Mouse (Mus musculus) stomach, postnatal 0 days (tissue): ENCODE results near the gene Scn5a. TPM values are rescaled to one million over a fixed set of nuclear protein-coding genes. Genes with fewer than 3 reads are reported as not detected.

Experiments used
- ATAC-seq: fragments of 200-750 bp; cut with Nextera tagmentation; 2 replicates; pipeline ENCODE4 v1.8.0; 2017; ENCODE audit not compliant: low FRiP score, low TSS enrichment
- DNase-seq: peaks from one replicate; pipeline ENCODE4 v3.0.0-alpha.2; 2016; ENCODE audit warnings: low spot score
- H3K27ac ChIP-seq: fragments of 300-500 bp; sonication (generic); replicated peaks from 2 replicates; pipeline ENCODE4 v1.5.1; 2014; ENCODE audit warnings: mild to moderate bottlenecking, control low read depth
- H3K27me3 ChIP-seq: fragments of 300-500 bp; sonication (generic); 2 replicates; pipeline ENCODE4 v1.6.1; 2014; ENCODE audit warnings: low read length; ENCODE audit not compliant: control insufficient read depth, insufficient read depth
- H3K36me3 ChIP-seq: fragments of 300-500 bp; sonication (generic); 2 replicates; pipeline ENCODE4 v1.6.1; 2014; ENCODE audit warnings: low read length, mixed read lengths; ENCODE audit not compliant: control insufficient read depth, insufficient read depth
- H3K4me1 ChIP-seq: fragments of 300-500 bp; sonication (generic); replicated peaks from 2 replicates; pipeline ENCODE4 v1.6.1; 2014; ENCODE audit warnings: antibody characterized with exemption; ENCODE audit not compliant: control insufficient read depth, insufficient read depth
- H3K4me2 ChIP-seq: fragments of 300-500 bp; sonication (generic); replicated peaks from 2 replicates; pipeline ENCODE4 v1.6.1; 2014; ENCODE audit warnings: low read depth, mild to moderate bottlenecking, control low read depth, moderate library complexity
- H3K4me3 ChIP-seq: fragments of 300-500 bp; sonication (generic); 2 replicates; pipeline ENCODE4 v1.5.1; 2014; ENCODE audit warnings: low read depth, low read length, control low read depth
- H3K9ac ChIP-seq: fragments of 300-500 bp; sonication (generic); 2 replicates; pipeline ENCODE4 v1.6.1; 2014; ENCODE audit warnings: mild to moderate bottlenecking, low read length, control low read depth, mixed read lengths
- H3K9me3 ChIP-seq: fragments of 300-500 bp; sonication (generic); 2 replicates; pipeline ENCODE4 v1.6.1; 2016; ENCODE audit warnings: low read length; ENCODE audit not compliant: control insufficient read depth
- CTCF ChIP-seq: IDR thresholded peaks from 2 replicates; pipeline ENCODE4 v1.5.1; 2016; ENCODE audit warnings: antibody characterized with exemption, low read depth, mild to moderate bottlenecking, moderate library complexity
- EP300 ChIP-seq: optimal IDR thresholded peaks from 2 replicates; pipeline ENCODE3; 2016; ENCODE audit warnings: antibody characterized with exemption
- WGBS: fragments of 180-500 bp; shearing (Covaris S2); extraction: QIAGEN DNeasy Blood & Tissue Kit; methylation state at CpG from one replicate; pipeline ENCODE4 v1.1.7; 2014; 5-methylcytosine and 5-hydroxymethylcytosine counted together
- polyA plus RNA-seq: library from polyadenylated mRNA; unstranded; fragments of >200 nt; fragmentation: Nextera tagmentation; extraction: Ambion mirVana; gene quantifications from 2 replicates; pipeline ENCODE4 v1.2.1, GENCODE M21; 2015

Gene Scn5a
- polyA plus RNA-seq, 1 experiment from 2014 or later, result 0.18 TPM

DNA sequence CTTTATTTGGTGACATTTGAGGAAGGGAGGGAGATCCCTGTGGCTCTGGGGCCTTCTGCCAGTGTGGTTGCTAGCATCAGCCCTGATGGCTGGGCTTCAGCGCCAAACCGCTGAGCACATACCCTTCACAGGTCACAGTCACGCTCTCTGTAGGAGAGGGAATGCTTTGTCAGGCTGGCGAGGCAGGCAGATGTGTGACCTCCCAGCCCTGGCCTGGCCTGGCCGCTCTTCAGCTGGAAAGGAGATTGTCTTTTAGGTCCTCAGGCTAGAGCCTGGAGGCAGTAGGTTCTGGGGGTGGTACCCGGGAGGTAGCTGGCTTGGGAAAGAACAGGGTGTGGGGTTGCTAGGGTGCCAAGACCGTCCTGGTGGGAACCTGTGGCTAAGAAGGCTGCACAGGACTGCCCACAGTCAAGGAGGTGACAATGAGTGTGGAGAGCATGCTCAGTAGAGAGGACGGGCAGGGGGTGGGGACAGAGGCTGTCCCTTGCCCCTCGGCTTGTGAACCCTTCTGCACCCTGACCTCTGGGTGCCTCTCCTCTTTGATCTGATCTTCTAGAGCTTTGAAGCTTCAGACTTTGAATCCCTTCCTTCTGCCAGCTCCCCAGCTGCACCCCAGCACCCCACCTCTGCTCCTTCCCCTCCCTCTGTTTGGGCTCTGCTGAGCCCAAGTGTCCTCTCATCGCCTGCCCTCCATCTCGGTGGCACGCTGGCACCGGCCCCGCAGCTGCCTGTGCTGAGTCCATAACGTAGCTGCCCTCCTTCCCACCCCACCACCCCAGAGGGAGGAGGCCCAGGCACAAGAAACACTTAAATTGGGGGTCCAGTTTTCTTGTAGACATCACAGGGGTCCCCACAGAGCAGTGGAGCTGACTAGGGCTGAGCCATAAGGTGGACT is 103.9 kb downstream of the Scn5a start:
- H3K27me3 ChIP-seq, result no peaks in the 10 kb centered on the region
- H3K36me3 ChIP-seq, result no peaks in the 10 kb centered on the region
- H3K4me3 ChIP-seq, result no peak overlapping the region
- WGBS, result 59% methylated on average over 15 of the region's 15 CpGs
- no peak for DNase-seq
- H3K4me1 ChIP-seq, result no peaks in the 10 kb centered on the region
- no peak overlapping the region for H3K27ac ChIP-seq
- no peak overlapping the region for H3K4me2 ChIP-seq
- TF ChIP-seq CTCF (no peak), EP300 (no peak)
- ATAC-seq, result no peak
- no peaks in the 10 kb centered on the region for H3K9me3 ChIP-seq
- no peak overlapping the region for H3K9ac ChIP-seq

DNA sequence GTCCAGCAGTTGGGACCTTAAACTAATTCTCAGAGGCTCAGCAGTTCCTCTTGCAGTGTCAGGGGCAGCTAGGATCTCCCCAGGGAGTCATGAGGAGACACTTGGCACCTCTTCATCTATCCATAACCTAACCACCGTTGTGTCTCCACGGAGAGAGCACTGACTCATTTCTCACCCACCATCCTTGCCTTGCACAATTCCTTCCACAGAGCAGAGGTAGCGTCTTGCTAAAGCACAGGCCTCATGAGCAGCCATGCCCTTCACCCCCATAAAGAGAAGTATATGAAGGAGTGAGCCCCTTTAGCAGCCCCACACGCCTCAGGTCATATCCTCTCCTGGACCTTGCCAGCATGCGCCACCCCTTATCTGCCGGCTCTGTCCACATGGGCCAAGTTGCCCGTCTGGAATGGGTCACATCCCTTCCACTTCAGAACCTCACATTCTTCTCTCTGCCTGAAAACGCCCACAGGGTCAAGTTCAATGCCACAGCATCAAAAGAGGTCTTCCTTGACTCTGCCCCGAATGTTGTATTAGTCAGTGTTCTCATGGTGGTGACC is 105.1 kb downstream of the Scn5a start:
- Histone ChIP-seq H3K27ac (no peak overlapping the region), H3K4me2 (no peak overlapping the region), H3K4me1 (no peaks in the 10 kb centered on the region), H3K9ac (no peak overlapping the region), H3K9me3 (no peaks in the 10 kb centered on the region), H3K27me3 (no peaks in the 10 kb centered on the region), H3K36me3 (no peaks in the 10 kb centered on the region), H3K4me3 (no peak overlapping the region)
- DNase-seq (no peak), ATAC-seq (no peak)
- TF ChIP-seq EP300, result no peak
- TF ChIP-seq CTCF, result no peak
- 76% methylated on average over 9 of the region's 9 CpGs for WGBS

DNA sequence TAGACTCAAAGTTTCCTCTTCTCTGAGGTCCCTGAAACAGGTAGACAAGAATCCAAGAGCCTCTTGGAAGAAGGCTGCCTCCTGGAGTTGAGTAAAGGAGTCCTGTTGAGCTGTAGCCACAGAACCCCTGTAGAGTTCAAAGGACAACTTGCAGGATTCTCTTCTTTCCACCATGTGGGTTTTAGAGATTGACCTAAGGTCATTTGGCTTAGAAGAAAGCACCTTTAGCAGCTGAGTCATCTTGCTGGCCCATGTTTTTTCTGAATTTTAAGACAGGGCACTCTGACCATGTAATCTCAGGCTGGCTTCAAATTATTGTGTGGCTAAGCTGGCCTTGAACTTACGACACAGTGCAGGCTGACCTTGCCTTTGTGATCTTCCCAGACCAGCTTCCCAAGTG is 105.8 kb downstream of the Scn5a start:
- Histone ChIP-seq H3K27ac (no peak overlapping the region), H3K36me3 (no peaks in the 10 kb centered on the region), H3K4me3 (no peak overlapping the region), H3K9ac (no peak overlapping the region), H3K4me1 (no peaks in the 10 kb centered on the region), H3K4me2 (no peak overlapping the region), H3K9me3 (no peaks in the 10 kb centered on the region), H3K27me3 (no peaks in the 10 kb centered on the region)
- ATAC-seq (no peak), DNase-seq (no peak)
- no peak for TF ChIP-seq CTCF
- TF ChIP-seq EP300, result no peak
- 81% methylated on average over 1 of the region's 1 CpGs for WGBS

GRCm38 (mm10) chr9:119472412-119472918 is 106.4 kb downstream of the Scn5a start:
- no peak for DNase-seq
- ATAC-seq, result no peak
- Histone ChIP-seq H3K9me3 (no peaks in the 10 kb centered on the region), H3K36me3 (no peaks in the 10 kb centered on the region), H3K9ac (no peak overlapping the region), H3K27me3 (no peaks in the 10 kb centered on the region), H3K4me1 (no peaks in the 10 kb centered on the region), H3K4me3 (no peak overlapping the region), H3K4me2 (no peak overlapping the region), H3K27ac (no peak overlapping the region)
- 60% methylated on average over 11 of the region's 11 CpGs for WGBS
- TF ChIP-seq EP300, result no peak
- no peak for TF ChIP-seq CTCF

DNA sequence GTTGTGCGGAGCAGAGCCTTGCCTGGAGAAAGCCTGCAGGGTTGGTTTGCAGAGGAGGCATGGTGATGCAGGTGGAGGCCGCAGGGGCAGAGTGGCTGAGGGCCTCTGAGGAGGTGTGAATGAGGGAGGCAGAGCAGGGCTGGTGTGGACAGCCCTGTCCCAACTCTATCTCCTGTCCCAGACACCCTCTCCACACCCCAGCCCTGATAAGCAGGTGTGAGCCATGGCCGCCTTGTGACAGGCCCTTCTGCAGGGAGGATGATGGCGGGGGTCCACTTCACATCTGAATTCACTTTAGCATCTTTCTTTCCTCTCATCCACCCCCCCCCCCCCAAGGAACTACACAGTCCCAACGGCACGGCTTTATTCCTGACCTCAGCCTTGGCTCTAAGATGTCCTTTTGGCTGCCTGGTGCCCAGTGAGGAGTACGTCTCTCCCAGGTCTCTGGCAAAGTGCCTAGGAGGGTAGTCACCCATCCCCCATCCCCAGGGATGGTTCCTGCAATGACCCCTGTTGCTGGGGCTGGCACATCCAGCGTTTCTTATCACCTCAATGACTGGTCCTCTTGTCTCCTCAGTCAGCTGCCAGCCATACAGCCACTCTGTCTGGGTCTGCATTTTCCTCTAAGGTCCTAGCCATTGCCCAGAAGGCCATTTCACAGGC is 109.0 kb downstream of the Scn5a start:
- DNase-seq, result no peak
- WGBS, result 72% methylated on average over 8 of the region's 8 CpGs

More for the DNA sequence above, 109.0 kb downstream of the Scn5a start:
- Histone ChIP-seq H3K4me3 (no peak overlapping the region), H3K27ac (no peak overlapping the region), H3K4me2 (no peak overlapping the region), H3K9ac (no peak overlapping the region), H3K27me3 (no peaks in the 10 kb centered on the region), H3K36me3 (peaks cover 3% of the 10 kb centered on the region; the same call in 1 of the 2 replicates), H3K9me3 (no peaks in the 10 kb centered on the region), H3K4me1 (no peaks in the 10 kb centered on the region)
- peak; percentile 11; the same call in 1 of the 2 replicates for ATAC-seq
- no peak for TF ChIP-seq EP300
- no peak for TF ChIP-seq CTCF
